Mouse (Mus musculus): ENCODE measurements around the gene Tmem87a.

The Tmem87a gene

GRCm38 (mm10) chr2:120367416-120368207 is 36.3 kb downstream of the Tmem87a start:
- DNase-seq (ENCODE audit: extremely low read depth, low read depth) = no peak

DNA sequence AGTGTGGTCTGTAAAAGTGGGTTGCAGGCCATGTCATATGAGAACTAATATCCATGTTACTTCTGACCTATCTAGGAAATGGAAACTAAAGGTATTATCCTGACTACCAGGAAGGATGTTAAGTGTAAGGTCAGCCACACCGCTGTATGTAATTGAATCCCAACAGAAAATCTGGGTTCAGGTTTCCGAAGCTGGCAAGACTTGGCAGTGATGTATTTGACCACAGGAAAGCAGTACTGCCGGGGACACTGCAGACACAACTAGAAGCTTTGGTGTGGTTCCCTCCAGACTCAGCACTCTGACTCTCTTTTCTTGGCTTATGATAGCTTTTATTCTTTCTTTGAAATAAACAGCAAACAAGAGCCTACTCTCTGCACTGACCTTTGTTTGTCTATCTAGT is 37.4 kb downstream of the Tmem87a start:
- no peak for DNase-seq (ENCODE audit: extremely low read depth, low read depth)

GRCm38 (mm10) chr2:120360425-120360824 is 43.5 kb downstream of the Tmem87a start:
- DNase-seq (ENCODE audit: extremely low read depth, low read depth) = no peak

- DNase-seq (ENCODE audit: extremely low read depth, low read depth) = peak; percentile 69
These were observed 50.9 kb downstream of the Tmem87a start, which contains the start of gene Vps39 for GRCm38 (mm10) chr2:120352682-120353646. Gene Vps39 (minus strand): TSS chr2:120353137.

DNA sequence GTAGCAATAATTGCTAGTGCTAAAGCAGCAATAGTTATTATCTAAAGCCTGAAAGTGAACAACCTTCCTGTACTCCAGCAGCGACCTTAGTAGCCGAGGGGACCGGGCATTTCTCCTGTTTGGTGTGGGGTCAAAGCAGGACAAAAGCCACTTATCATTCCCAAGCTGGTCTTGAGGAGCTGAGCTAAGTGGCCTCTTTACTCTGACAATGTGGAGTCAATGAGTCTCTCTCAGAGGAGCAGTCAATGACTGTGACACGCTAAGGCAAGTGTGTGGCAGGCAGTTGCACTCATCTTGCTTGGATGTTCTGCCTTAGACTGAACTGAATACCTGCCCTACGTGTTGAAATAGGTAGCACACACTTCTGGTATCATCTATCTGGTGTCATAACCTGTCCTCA is 52.6 kb downstream of the Tmem87a start:
- DNase-seq (ENCODE audit: extremely low read depth, low read depth) = no peak

DNA sequence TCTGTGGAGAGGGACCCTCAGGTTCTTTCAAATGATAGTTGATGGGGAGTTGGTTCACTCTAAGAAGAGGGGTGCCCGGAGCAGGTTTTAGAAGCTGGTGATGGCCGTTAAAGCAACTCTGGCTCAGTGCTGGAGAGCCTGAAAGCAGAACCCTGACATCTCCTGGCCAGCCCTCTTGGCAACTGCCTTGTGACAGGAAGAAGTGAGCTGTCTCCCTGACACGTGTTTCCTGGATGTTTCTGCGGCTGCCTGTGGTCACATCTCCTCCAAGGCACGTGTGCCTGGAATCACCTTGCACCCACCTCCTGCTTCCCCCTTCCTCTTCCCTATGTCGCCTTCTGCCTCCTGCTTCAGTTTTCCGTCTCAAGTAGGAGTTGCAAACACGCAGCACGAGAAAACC is 55.8 kb downstream of the Tmem87a start:
- no peak for DNase-seq (ENCODE audit: extremely low read depth, low read depth)

DNA sequence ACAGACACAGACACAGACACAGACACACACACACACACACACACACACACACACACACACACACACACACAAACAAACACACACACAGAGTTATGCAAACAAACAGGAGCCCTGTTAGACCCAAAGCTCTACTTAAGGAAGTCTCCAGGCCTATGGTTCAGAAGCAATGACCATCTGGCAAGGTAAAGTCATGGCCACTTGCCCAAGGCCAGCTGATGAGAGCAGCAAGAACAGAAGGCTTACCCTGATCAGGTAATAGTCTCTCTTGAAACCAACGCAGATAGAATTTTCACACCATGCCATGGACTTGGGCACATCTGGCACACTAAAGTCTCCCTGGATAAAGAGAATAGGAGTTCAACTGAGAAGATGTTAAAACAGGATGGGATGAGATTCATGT is 62.2 kb downstream of the Tmem87a start:
- no peak for DNase-seq (ENCODE audit: extremely low read depth, low read depth)

DNA sequence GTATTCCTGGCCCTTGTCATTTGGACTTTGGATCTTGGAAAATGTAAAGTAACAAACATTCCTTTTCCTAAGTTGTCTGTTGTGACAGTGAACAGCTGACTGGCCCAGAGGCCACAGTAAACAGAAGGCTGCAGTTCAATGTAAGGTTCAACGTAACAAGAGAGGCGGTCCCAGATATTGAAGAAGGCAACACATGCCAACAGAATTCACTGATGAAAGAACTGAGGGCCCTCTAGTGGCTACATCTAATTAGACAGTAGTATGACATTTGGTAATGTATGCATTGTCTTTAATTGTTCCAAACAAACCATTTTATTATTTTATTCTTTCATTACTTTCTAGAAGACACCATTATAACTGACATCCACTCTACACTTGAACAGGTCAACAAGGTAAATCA is 66.0 kb downstream of the Tmem87a start:
- DNase-seq (ENCODE audit: extremely low read depth, low read depth) = no peak

- DNase-seq (ENCODE audit: extremely low read depth, low read depth) = no peak
These were observed 72.3 kb downstream of the Tmem87a start for GRCm38 (mm10) chr2:120331575-120331974.

GRCm38 (mm10) chr2:120315077-120315476 is 88.8 kb downstream of the Tmem87a start:
- no peak for DNase-seq (ENCODE audit: extremely low read depth, low read depth)

- DNase-seq (ENCODE audit: extremely low read depth, low read depth) = no peak
These were observed 89.4 kb downstream of the Tmem87a start for GRCm38 (mm10) chr2:120314487-120314886.

- no peak for DNase-seq (ENCODE audit: extremely low read depth, low read depth)
These were observed 89.9 kb downstream of the Tmem87a start, which contains the start of gene Pla2g4f for GRCm38 (mm10) chr2:120313976-120314375. Gene Pla2g4f (minus strand): TSS chr2:120314165.

GRCm38 (mm10) chr2:120312276-120312825 is 91.6 kb downstream of the Tmem87a start:
- DNase-seq (ENCODE audit: extremely low read depth, low read depth) = no peak

Measured in MEL-GATA-1-ER (cell line).